8 mouse cellular contexts compared by ENCODE assay signal in genomic region chr7:83810141-83811100, GRCm38 (mm10). TPM values are rescaled to one million over a fixed set of nuclear protein-coding genes. Genes with fewer than 3 reads are reported as not detected.
DNase-seq lines count a peak whose midpoint lies in the region; ATAC-seq and TF ChIP-seq lines count a peak whose summit lies in the region.

No protein-coding gene starts in this region.

- no peaks in the 10 kb centered on the region for H3K9me3 ChIP-seq in heart, embryonic 10.5 days
- H3K9me3 ChIP-seq in kidney, postnatal 0 days (replicated peaks; ENCODE audit: low read length) = no peaks in the 10 kb centered on the region

- TF ChIP-seq CTCF in kidney, postnatal 0 days (IDR thresholded peaks at IDR 0.05; ENCODE audit: low read depth) = no peak

- no peak for ATAC-seq in kidney, postnatal 0 days (replicated peaks; ENCODE audit: low FRiP score, low read depth)

- WGBS in heart, embryonic 10.5 days = 15% methylated on average over 15 of the region's 15 CpGs
- WGBS in kidney, postnatal 0 days = 19% methylated on average over 15 of the region's 15 CpGs

- H3K36me3 ChIP-seq in heart, embryonic 10.5 days = no peaks in the 10 kb centered on the region
- H3K36me3 ChIP-seq in kidney, postnatal 0 days (ENCODE audit: insufficient read depth, low read length) = no peaks in the 10 kb centered on the region

- H3K27ac ChIP-seq in heart, embryonic 10.5 days = peak overlapping the region; percentile 42
- H3K27ac ChIP-seq in kidney, postnatal 0 days = peak overlapping the region; percentile 48

- peak overlapping the region; percentile 27; the same call in 1 of the 2 replicates for H3K4me2 ChIP-seq in kidney, postnatal 0 days (ENCODE audit: low read length)

- peak; percentile 51 to 65 for DNase-seq in adrenal gland, adult (ENCODE audit: inconsistent age in 2 of 2, low spot score in 1 of 2)
- DNase-seq in adrenal gland, adult 18-20 months (ENCODE audit: low spot score in 2 of 2) = no peak
- DNase-seq in brain, adult 2 months (ENCODE audit: low read depth, low spot score) = peak; percentile 21
- no peak for DNase-seq in heart, embryonic 10.5 days (ENCODE audit: low spot score)
- DNase-seq in kidney, postnatal 0 days (ENCODE audit: low spot score) = peak; percentile 65
- peak; percentile 62 for DNase-seq in lung, postnatal 14 days
- no peak for DNase-seq in spleen, postnatal 4 days (ENCODE audit: low spot score in 2 of 2)
- DNase-seq in thymus, adult 18-20 months = no peak

- H3K4me3 ChIP-seq in heart, embryonic 10.5 days = peak overlapping the region; percentile 30
- H3K4me3 ChIP-seq in kidney, postnatal 0 days (replicated peaks; ENCODE audit: low read depth, low read length) = no peak overlapping the region

- no peaks in the 10 kb centered on the region for H3K27me3 ChIP-seq in heart, embryonic 10.5 days (ENCODE audit: insufficient read depth, poor library complexity, severe bottlenecking)
- H3K27me3 ChIP-seq in kidney, postnatal 0 days (ENCODE audit: insufficient read depth, low read length) = no peaks in the 10 kb centered on the region

- peaks cover 50% of the 10 kb centered on the region for H3K4me1 ChIP-seq in heart, embryonic 10.5 days
- H3K4me1 ChIP-seq in kidney, postnatal 0 days (replicated peaks; ENCODE audit: insufficient read depth, low read length) = peaks cover 19% of the 10 kb centered on the region

- no peak overlapping the region for H3K9ac ChIP-seq in kidney, postnatal 0 days (ENCODE audit: low read depth, low read length)

RNA-seq across cellular contexts. Expression of gene Cfap161, which starts 15.7 kb away (rescaled TPM):
- under 1 TPM; 0.63 to 0.74 TPM for total RNA-seq in adrenal gland, adult 18-20 months (2021)
- polyA plus RNA-seq in heart, embryonic 10.5 days (2016; fragmentation: Nextera tagmentation; extraction: Ambion mirVana) = 1.1 and 3.7 TPM in 2 replicates
- polyA plus RNA-seq in kidney, postnatal 0 days (2015; fragmentation: Nextera tagmentation; extraction: Ambion mirVana) = 0.27 and 0.34 TPM in 2 replicates

Comparison
In these comparisons a context has a peak if more than half of its experiments do, and no peak if none do; other contexts are left out.
1. DNase-seq: peak in adrenal gland, adult (2 of 2), brain, adult 2 months (single experiment), kidney, postnatal 0 days (single experiment) and lung, postnatal 14 days (single experiment); none in adrenal gland, adult 18-20 months (0 of 2), heart, embryonic 10.5 days (single experiment), spleen, postnatal 4 days (0 of 2) and thymus, adult 18-20 months (0 of 2).